Mouse (Mus musculus) heart, adult 18-20 months (tissue): ENCODE results near the gene Pard3. TPM values are rescaled to one million over a fixed set of nuclear protein-coding genes. Genes with fewer than 3 reads are reported as not detected.

ENCODE experiments used
- DNase-seq, 2 experiments: peaks; one replicate each; pipeline ENCODE4 v3.0.0; 2021 to 2022; ENCODE audit warnings: mixed read lengths in 1 of 2
- total RNA-seq, 2 experiments: library from RNA; stranded (reverse); gene quantifications; 2 replicates each; pipeline ENCODE4 v1.2.3; 2021

The Pard3 gene
- total RNA-seq, 2 experiments from 2014 or later, result 29.3 to 31.8 TPM

DNA sequence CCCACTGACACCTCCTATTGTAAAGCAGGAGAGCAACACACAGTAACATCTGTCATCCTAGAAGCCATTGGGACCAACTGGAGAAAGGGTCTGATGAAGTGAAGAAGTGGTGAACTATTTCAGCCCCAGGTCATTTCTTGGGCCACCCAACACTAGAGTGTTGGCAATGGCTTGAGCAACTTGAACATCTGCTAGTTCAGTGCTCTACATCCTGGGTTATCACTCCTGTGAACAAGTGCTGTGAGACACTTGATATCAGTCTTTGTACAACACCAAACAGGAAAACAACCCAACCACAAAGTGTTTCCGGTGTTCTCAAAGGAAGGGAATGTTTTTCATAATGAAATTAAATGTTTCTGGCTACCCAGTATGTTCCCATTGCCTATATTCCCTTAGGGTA lies 438.1 kb downstream of the Pard3 start:
- no peak for DNase-seq

DNA sequence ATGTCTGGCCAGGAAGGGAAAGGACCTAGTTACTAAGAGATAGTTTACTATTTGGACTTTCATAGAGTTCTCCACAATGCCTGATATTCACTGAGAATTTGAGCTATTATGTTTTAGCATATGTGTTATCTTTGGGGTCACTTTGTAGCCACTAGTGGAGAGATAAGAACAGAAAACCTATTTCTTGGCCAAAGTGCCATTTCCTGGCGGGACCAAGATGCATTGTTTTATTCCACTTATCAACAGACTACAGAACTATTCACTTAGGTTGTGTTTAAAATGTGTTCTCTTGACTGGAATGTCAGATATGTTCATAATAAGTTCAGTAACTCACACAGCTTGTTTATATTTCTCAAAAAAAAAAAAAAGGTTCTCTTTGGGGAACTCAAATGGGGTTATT lies 441.6 kb downstream of the Pard3 start:
- no peak for DNase-seq

DNA sequence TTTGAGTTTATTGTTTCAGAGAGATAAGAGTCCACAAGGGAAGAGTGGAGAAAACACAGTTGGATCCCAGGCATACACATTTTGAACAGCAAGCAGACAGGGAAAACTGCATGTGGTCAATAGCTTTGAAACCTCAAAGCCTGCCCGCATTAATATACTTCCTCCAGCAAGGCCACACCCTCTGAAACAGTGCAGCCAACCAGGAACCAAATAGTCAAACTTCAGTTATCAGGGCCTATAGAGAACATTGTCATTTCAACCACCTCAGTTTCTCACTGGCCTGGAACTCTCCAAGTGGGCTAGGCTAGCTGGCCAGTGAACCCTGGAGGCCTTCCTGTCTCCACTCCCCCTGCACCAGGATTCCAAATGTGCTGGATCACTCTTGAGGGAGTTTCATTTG lies 442.6 kb downstream of the Pard3 start:
- no peak for DNase-seq

DNA sequence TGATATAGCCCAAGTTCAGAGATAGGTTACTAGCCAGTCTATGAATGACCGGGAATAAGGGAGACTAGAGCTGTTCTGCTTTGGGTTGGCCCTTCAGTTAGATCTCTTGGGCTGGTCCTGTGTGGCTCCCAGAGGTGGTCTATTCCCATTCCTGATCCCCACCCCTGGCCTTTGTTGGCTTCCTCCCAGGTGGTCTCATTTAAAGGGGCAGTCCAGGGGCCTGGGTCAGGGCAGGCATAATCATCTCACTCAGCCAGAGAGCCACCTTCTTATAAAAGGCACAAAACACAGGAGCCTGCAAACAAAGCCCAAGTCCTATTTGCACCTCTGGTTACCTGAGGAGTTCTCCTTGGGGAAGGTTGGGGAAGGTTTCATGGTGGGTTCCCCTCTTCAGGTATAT lies 447.6 kb downstream of the Pard3 start:
- no peak for DNase-seq

DNA sequence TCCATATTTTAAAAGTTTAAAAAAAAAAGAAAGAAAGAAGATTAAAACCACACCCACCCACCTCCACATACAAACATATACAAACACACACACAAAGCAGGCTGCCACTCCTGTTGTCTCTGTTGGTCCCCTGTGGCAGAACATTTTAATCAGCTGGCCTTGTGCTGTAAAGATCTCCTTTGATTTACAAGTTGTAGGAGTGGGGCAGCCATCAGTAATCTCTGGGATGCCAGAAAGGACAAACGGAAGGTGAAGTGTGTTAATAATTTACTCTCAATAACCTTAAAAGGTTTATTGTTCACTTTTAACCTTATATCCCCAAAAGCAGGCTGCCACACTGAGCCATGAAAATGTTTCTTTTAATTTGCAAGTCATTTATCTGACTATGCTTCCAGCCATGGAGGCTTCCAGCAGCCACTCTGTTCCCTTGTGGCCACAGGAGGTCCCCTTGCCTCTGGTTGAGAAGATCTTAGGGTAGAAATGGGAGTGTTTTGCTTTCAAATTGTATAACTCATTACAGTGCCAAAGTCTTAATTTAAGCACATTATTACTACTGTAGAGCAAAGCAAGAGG lies 448.4 kb downstream of the Pard3 start:
- no peak for DNase-seq

DNA sequence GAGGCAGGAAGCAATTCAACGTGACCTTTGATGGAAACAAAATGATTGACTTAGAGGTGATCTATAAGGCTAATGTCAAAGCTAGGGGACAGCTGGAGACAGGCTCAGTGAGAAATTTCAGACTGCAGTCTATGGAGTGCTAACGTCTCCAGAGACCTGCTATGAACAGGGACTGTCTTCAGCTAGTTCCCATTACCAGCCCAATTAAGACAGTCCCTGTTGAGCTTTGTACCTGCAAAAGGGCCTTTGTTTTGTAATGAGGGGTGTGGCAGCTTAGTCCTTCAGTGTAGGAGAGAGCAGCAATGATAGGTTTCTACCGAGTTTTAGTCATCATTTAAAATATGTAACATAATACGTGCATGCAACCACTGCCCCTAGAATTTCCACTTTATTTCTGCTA lies 448.9 kb downstream of the Pard3 start:
- DNase-seq, result no peak

DNA sequence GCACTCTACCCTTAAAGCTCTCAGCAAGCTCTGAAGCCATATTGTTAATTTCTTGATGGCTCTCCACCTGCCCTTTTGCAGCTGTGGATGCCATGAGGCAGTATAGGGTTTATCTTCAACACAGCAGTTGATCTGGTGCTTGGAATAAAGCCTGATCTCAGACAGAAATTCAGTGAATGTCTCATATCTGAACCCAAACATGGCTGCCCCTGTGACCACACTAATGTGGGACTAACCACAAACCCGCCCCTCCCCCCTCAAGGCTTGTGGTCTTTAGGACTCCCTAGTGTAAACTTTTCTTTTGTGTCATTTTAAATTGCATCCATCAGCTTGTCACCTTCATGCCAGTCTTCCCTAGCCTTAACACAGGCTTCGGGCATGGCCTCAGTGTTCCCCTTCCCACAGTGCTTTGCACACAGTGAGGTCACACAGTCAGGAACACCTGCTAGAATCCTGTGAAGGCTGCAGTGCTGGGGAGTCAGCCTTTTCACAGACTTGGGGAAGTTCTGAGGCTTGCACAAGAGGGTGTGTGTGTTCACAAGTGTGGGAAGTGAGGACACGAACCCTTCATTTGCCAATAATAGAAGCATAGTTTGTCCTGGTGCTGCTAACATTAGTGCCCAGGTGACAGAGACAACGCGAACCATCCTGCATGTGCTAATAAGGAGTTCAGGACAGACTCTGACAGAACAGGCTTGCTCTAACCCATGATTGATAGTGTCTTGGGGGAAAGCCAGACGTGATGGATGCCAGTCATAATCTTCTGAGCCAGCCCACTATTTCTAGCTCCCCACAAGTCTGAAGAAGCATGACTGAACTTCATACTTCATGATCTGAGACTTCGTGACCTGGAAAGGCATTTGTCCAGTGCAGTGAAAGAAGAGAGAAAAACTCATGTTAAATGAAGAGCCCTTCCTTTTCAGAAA lies 451.4 kb downstream of the Pard3 start:
- peak in 1 of 2 experiments; percentile 9 for DNase-seq

DNA sequence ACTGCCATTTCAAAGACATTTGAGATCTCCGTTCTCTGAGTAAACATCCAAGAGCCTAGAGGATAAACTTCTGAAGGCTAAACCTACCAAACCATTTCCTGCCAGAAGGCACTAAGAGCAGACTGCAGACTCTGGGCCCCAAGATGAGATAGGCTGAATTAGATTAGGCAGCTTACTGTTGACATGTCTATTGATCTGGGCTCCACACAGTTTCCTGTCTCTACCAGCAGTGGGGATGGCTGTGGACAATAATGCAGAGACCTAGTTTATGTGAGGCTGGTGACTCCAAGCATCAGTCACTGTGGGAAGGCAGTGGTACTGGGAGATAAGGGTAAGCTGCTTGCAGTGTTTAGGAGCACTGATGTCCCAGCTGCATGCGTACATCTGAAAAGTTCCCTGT lies 452.4 kb downstream of the Pard3 start:
- DNase-seq, result no peak

DNA sequence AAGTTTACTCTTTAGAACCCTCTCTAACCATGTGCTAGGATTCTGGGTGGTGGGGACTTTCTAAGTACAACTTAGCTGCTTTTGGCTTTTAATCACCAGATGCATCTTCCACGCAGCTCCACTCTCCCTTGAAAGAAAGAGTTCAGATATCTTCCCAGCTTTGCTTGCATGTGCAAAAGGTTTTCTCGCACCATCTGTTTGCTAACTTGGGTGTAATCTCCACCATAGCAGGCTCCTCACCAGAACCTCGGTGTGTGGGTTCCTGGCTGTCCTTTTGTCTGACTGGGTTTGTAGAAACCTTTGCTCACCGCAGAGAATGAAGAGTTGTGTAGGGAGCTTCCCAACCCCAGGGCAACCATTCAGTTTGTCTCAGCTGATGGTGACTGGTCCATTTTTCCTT lies 462.0 kb downstream of the Pard3 start:
- no peak for DNase-seq

DNA sequence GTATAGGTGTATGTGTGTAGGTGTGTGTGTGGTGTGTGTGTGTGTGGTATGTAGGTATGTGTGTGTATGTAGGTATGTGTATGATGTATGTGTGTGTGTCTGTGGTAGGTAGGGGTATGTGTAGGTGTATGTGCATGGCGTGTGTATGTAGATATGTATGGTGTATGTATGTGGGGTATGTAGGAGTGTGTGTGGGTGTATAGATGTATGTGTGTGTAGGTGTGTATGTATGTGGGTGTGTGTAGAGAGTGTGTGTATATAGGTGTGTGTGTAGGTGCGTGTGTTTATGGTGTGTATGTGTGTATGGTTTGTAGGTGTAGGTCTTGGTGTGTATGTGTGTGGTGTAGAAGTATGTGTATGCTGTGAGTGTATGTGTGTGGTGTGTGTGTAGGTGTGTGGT lies 464.6 kb downstream of the Pard3 start:
- DNase-seq, result no peak

DNA sequence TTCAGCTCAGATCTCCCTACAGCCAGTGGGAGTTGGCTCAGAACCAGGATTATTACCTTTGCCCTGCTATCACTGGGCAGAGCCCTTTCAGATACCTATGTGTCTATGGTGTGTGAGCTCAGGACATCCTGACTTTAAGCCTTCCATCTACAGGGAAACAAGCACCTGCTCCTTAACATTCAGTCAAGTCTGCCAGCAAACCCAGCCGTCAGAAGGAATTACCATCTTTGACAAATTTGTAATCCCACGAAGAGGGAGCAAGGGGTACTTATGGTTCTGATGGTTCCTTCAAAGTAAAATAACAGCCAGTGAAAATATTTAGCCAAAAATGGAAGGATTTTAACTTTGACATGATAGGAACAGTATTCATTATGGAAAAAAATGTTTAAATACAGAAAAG lies 466.1 kb downstream of the Pard3 start:
- no peak for DNase-seq

DNA sequence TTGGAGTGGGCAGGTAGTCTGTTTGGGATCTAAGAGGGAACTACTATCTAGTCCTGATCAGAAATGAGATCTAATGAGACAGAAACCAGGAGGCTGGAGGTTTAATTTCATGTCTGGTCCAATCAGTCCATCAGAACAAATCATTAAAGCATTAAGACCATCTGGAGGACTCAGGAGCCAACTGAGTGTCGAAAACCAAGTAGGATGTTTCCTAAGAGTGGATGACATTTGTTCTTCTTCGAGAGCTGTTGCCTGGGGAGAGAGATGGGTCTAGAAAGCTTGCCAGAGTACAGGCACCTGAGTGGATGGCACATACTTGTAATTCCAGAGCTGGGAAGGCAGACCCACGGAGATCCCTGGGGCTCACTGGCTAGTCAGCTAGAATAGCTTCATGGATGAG lies 468.2 kb downstream of the Pard3 start:
- DNase-seq, result no peak

DNA sequence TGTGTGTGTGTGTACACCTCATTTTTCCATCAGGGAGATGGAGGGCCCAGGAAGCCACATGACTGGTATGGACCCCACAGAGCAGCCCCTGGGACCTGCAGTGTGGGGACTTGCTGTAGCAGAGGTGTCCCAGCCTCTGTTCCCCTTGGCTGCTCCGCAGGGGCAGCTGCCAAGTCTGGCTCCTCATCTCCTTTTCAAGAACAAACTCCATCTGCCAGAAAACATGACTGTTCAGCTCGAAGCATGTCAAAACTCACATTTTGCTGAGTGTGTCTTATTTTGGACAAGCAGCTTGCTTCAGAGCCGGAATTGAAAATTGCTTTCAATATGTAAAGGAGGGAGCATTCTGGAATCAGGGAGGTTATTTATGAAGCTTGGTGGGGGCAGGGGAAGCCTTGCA lies 471.1 kb downstream of the Pard3 start:
- DNase-seq, result peak in 1 of 2 experiments; percentile 12

DNA sequence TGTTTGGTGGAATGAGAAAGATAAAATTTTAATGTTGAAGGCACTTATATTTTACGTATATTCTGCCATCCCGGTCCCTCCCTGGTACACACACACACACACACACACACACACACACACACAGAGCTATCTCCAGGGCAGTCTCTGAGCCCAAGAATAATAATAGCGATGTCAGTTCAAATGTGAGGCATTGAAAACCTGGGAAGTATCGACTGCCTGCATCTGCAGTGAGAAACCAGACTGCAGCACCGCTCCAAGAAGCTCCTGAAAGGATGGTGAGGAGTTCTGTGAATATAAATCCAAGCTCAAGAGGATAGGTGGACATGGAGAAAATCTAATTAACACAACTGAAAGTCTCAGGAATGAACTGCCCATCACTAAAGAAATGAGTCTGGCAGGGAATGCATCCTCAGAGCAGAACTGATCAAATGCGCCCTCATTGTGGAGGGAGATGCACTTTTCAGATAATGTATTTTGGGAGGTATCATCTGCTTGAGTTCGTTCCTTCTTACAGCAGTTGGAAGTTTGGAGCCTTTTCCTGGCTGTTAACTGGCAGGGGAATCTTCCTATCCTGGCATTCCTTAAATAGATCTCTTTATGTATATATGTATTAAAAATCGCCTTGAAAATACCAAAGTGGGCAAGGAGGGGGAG lies 471.6 kb downstream of the Pard3 start:
- no peak for DNase-seq

DNA sequence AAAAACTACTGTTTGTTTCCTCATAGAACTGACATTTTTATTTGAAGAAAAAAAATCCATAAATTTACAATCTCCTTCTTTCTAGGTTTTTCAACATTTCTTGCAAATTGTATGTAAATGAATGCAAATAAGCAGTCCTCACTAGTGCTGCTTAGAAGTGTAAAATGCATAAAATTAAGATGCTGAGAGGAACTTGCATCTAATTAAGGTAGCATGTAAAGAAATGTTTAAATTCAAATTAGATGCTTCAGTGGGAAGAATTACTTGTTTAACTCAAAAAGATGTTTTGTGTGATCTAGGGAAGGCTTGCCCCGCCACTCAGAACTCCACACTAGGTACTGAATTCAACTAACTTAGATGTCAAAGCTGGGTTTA lies 472.1 kb downstream of the Pard3 start:
- no peak for DNase-seq

DNA sequence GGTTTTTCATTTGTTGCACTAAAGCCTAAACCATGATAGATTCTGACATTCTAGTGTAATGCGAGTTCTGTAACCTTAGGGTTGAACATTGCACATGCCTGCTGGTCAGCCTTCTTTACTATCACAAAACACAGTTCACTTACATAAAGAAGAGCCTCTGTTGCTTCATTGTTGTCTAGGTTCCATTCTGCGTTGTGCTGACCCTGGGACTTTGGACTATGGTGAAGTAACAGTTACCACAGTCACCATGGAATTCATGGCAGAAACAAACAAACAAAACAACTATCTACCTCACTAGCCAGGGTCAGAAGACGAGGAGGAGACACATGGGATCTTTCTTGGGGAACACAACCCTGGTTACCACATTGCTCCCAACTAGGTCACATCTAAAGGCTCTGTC lies 476.1 kb downstream of the Pard3 start:
- no peak for DNase-seq

DNA sequence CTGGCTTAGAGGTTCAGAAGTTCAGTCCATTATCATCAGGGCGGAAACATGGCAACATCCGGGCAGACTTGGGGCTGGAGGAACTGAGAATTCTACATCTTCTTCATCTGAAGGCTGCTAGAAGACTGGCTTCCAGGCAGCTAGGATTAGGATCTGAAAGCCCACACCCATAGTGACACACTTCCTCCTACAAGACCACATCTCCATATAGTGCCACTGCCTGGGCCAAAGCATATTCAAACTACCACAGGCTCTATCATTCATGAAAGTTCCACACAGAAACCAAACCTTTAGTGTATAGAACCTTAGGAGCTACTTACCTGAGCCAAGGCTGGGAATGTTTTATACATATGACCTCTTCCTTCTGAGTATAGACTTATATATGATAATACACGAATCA lies 476.6 kb downstream of the Pard3 start:
- DNase-seq, result peak in 1 of 2 experiments; percentile 28

DNA sequence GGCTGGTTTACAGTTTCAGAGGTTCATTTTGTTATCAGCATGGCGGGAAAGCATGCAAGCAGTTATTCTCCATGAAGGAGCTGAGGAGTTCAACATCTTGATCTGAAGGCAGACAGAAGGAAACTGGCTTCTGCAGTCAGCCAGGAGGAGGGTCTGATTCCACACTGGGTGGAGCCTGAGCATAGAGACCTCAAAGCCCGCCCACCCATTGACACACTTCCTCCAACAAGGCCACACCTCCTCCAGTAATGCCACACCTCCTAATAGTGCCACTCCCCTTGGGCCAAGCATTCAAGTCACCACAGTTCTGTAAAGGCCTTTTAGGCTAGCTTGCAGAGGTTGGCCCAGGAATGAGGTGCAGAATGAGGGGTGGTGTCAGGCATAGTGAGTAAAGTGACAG lies 478.5 kb downstream of the Pard3 start:
- no peak for DNase-seq

DNA sequence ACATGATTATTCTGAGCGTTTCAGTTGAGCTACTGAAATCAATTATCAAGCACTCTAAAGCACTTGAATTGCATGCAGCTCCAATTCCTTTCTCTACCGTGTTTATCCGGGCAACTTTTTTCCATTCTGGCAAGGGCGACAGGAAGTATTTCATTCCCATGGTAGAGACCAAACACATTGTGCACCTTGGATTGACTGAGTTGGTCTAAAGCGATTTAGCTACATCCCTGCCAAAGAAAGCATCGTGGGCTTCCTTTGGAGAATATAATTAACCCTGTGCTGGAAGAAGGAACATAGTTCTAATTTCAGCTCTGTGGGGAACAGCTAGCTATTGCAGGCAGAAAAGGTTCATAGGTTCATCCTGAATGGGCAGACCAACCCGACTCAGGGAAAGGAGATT lies 480.0 kb downstream of the Pard3 start:
- peak; percentile 60 to 79 for DNase-seq

DNA sequence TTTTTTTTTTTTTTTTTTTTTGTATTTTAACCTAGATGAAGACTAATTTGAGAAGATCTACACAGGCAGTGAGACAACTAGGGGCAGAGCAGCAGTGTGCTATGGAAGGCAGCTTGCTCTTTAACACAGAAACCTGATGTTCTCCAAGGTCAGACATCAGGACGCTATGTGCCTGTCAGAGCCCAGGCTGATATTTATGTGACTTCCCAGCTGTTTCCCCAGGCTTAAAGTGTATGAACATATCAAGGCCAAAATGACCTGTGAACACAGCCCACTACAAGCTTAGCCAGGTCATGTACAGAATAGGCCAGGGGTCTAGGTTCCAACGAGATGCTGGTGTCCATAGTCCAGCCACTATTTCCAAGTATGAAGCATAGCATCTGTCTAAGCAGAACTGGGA lies 482.5 kb downstream of the Pard3 start:
- DNase-seq, result peak; percentile 17 to 58

DNA sequence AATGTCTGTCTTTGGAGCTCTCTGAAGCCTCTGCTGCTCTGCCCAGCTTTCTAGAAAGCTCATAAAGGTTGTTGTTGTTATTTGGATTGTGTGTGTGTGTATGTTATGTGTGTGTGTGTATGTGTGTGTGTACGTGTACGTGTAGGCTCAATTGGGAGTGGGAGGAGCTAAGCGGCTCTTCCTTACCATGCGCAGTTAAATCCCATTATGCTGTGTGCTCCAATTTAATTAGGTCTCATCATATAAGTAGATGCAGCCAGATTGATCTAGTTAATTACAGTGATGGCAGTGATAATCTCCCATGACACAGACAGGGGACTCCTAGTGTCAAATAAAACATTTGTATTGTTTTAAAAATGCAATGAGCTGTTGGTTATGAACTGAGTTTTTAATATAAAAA lies 487.2 kb downstream of the Pard3 start:
- DNase-seq, result no peak

DNA sequence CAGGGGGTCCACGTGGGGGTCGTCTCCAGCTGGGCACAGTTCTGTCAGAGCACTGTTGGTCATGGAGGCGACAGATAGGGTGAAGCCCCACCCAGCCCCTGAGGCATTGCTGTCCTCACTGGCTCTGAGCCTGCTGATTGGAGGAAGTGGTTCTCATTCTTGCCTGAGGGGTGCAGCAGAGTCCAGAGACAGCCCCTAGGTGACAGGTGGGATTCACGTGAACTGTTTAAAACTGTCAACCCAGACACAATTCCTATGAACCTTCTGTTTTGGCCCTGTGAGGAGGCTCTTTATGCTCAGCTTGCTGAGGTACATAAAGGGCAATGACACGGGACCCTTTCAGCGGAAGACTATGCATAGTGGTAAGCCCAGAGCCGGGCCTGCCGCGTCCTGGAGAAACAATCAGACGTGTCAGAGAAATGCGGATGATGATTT lies 488.5 kb downstream of the Pard3 start:
- no peak for DNase-seq

DNA sequence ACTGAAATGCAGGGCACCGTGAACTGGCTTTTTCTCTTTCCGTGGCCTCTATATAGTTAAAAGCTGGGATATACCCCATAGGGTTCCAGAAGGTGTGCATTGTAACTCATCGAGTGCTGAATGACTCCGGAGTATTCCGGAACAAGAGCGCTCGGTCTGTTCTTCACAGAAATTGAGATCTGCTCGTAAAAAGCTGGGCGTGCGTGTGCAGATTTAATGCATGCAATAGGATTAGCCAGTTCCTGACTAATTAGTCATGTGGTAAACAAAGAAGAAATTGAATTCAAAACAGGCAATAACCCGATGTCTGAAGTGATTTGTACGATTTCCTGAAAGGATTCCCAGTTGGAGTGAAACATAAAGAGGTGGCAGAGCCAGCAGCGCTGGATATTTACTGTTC lies 489.1 kb downstream of the Pard3 start:
- no peak for DNase-seq

DNA sequence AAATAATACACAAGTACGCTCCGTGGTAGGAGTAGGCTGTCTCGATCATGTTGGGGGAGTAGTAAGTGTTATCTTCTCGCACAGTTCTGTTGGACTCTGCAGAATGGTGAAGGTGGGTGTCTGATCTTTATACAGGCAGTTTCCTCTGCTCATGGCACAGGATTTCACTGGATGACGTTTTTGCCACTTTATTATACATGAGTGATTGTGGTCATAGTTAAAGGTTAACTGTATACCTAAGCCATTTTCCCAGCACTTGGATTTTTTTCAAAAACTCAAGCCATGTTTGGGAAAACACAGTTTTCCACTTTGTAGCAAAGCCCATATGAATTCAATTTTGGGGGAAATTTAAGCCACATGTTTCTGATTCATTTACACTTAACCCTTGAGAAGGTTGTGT lies 489.9 kb downstream of the Pard3 start:
- DNase-seq, result no peak
